Mouse (Mus musculus) small intestine, adult 2 months (tissue): ENCODE results near the gene Pigt. TPM values are rescaled to one million over a fixed set of nuclear protein-coding genes. Genes with fewer than 3 reads are reported as not detected.
A peak's percentile ranks its signal among the peaks of the same experiment; 100 is the strongest.

ENCODE experiments used
- H3K27ac ChIP-seq: fragments of 200-500 bp; 2 replicates; pipeline ENCODE4 v1.5.1; 2012; ENCODE audit warnings: low read depth, low read length, control low read depth, inconsistent platforms; ENCODE audit not compliant: insufficient read depth
- H3K27me3 ChIP-seq: fragments of 200-500 bp; 2 replicates; pipeline ENCODE4 v1.6.1; 2012; ENCODE audit warnings: mild to moderate bottlenecking, moderate library complexity, low read length, inconsistent platforms; ENCODE audit not compliant: control insufficient read depth, insufficient read depth
- H3K36me3 ChIP-seq: fragments of 200-500 bp; 2 replicates; pipeline ENCODE4 v1.6.1; 2012; ENCODE audit warnings: mild to moderate bottlenecking, low read length, control low read depth, inconsistent platforms; ENCODE audit not compliant: control insufficient read depth, insufficient read depth
- H3K4me1 ChIP-seq: fragments of 200-500 bp; 2 replicates; pipeline ENCODE4 v1.6.1; 2012; ENCODE audit warnings: low read length, inconsistent platforms, mixed read lengths; ENCODE audit not compliant: control insufficient read depth, insufficient read depth, insufficient read length
- H3K4me3 ChIP-seq: fragments of 200-500 bp; 2 replicates; pipeline ENCODE4 v1.5.1; 2012; ENCODE audit warnings: low read depth, mild to moderate bottlenecking, control low read depth, inconsistent platforms, low read length, moderate library complexity
- CTCF ChIP-seq: fragments of 200-500 bp; IDR thresholded peaks from 2 replicates; pipeline ENCODE4 v1.5.1; 2012; ENCODE audit warnings: low read depth, mild to moderate bottlenecking, control low read depth, inconsistent platforms, low read length, moderate library complexity, mixed read lengths; ENCODE audit not compliant: insufficient replicate concordance, insufficient read length; ENCODE audit errors: extremely low read depth
- POLR2A ChIP-seq: fragments of 200-500 bp; IDR thresholded peaks from 2 replicates; pipeline ENCODE4 v1.6.1; 2012; ENCODE audit warnings: low read depth, mild to moderate bottlenecking, control low read depth, inconsistent platforms, low read length, moderate library complexity
- WGBS: fragments of 180-500 bp; shearing (Covaris S2); methylation state at CpG from one replicate; pipeline ENCODE4 v1.1.7; 2018; 5-methylcytosine and 5-hydroxymethylcytosine counted together
- polyA plus RNA-seq: library from polyadenylated mRNA; depleted of rRNA; stranded (reverse); fragments of >200 nt; gene quantifications from 2 replicates; pipeline ENCODE4 v1.2.3, GENCODE M21; 2012

Gene Pigt
- polyA plus RNA-seq, 1 experiment = 171 TPM

DNA sequence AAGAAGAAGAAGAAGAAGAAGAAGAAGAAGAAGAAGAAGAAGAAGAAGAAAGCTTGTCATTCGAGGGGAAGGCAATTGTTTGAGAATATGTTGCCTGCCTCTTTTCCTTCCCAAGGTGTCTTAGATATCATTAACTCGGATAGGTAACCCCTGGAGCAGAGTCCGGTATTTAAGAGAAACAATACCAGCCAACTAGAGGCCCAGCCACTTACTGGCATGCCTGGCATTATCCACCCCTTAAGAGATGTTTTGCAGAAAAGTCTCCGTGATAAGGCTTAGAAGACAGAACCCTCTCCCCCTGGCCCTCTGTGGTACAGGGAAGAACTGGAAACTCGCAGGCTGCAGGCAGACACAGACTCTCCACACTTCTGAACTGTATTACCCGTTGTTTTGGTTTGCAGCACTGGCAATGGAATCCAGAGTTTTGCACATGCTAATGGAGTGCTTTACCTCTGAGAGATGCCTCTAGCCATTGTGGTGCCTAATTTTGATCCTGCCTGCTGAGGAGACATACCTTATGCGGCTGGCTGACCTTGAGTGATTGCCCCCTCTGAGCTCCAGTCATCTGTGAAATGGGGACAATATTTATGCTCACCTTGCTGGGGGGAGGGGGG, 43.3 kb upstream of the Pigt start:
- no peak overlapping the region for H3K27ac ChIP-seq
- TF ChIP-seq POLR2A (no peak), CTCF (no peak)
- H3K4me3 ChIP-seq = no peak overlapping the region
- H3K4me1 ChIP-seq = peaks cover 30% of the 10 kb centered on the region; the same call in 1 of the 2 replicates
- no peaks in the 10 kb centered on the region for H3K27me3 ChIP-seq
- H3K36me3 ChIP-seq = no peaks in the 10 kb centered on the region
- 66% methylated on average over 7 of the region's 7 CpGs for WGBS

DNA sequence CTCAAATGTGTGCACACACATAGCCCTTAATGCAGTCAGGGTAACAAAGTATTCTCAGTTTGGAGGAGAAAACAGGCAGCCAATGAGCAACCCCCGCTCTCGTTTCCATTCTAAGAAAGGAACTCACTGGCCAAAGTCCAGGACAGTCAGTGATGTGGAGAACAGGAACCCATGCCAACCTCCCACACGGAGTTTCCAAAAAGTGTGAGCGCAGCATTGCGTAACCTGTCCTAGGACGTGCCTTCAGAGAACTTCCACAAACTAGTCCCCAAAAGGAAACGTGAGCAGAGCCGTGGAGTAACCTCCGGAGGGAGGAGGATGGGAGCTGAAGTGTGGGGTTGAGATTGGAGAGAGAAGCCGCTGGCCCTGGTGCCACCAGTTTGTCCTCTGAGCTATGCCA, 42.5 kb upstream of the Pigt start:
- 11% methylated on average over 10 of the region's 10 CpGs for WGBS
- TF ChIP-seq CTCF = no peak
- no peak overlapping the region for H3K4me3 ChIP-seq
- H3K27ac ChIP-seq = peak overlapping the region; percentile 81
- no peaks in the 10 kb centered on the region for H3K36me3 ChIP-seq
- H3K27me3 ChIP-seq = no peaks in the 10 kb centered on the region
- peaks cover 30% of the 10 kb centered on the region; the same call in 1 of the 2 replicates for H3K4me1 ChIP-seq

DNA sequence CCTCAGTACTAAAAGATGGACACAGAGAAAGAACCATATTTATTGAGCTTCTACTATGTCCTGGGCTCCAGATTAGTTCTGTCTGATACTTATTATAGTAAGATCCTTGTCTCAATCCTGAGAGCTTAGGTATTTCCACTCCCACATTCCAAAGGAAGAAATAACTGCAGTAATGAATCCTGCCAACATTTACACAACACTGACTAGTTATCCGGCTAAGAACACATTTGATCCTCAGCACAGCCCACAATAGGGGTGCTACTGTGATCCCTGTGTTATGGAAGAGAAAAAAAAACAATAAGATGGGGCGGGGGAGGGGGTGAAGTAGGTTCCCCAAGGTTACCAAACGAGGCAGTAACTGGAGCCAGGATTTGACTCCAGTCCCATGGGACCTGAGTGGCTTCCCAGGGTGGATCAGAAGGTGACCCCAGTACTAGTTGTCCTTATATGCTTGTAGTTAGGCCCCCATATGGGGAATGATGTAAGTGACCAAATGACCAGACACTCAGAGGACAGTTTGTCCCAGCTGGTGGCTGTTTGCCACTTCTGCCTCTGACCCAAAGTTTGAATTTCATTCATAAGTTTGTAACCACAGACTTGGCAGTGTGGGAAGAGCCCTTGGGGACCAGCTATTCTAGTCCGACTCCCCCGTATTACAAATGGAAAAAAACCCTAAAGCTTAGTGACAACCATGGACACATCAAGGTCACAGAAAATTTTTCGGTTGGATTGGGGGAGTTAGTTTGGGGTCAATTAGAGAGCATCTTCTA, 41.7 kb upstream of the Pigt start:
- Histone ChIP-seq H3K27ac (peak overlapping the region; percentile 81), H3K36me3 (no peaks in the 10 kb centered on the region), H3K27me3 (no peaks in the 10 kb centered on the region), H3K4me3 (no peak overlapping the region), H3K4me1 (peaks cover 30% of the 10 kb centered on the region; the same call in 1 of the 2 replicates)
- TF ChIP-seq CTCF (no peak), POLR2A (no peak)
- WGBS = 54% methylated on average over 6 of the region's 6 CpGs

DNA sequence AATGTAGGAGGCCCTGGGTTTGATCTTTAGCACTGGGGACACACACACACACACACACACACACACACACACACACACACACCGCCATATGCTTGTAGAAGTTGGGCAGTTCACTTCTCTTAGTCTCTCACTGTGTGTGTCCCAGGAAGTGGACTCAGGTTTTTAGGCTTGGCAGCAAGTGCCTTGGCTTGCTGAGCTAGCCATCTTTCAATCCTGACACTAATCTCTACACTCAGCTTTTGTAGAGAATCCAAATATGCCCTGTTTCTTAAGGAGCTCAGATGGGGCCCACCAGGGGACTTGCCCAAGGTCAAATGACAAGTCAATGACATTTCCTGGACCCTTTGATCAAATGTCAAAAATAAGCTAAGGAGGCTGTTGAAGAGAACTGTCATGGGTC, 40.9 kb upstream of the Pigt start:
- Histone ChIP-seq H3K4me3 (no peak overlapping the region), H3K27ac (peak overlapping the region; percentile 46), H3K27me3 (no peaks in the 10 kb centered on the region), H3K4me1 (peaks cover 30% of the 10 kb centered on the region; the same call in 1 of the 2 replicates), H3K36me3 (no peaks in the 10 kb centered on the region)
- WGBS = 55% methylated on average over 1 of the region's 1 CpGs
- TF ChIP-seq POLR2A = no peak
- TF ChIP-seq CTCF = no peak

DNA sequence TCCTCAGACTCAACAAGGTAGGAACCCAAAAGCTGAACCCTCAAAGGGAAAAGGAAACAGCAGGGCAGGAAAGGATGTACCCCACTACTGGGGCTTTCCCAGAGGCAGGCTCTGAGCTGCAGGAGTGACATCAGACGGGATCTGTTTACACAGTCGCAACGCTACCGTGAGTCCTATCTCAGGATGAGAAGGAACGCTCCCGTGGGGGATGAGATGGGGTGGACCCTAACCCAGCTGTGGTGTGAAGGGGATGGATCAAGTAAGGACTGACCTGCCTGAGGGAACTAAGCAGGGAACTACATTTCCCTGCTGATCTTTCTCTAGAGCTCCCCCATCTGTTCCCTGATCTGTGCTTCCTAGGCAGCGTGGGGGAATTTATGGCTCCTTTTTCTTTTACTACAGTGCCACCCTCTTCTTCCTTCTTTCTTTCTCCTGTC, 40.4 kb upstream of the Pigt start, which contains the start of gene Sys1:
TSS of gene Sys1 (plus strand) at position 101 of the 437 bp plus-strand sequence.
- 2% methylated on average over 7 of the region's 7 CpGs for WGBS
- H3K27me3 ChIP-seq = no peaks in the 10 kb centered on the region
- no peaks in the 10 kb centered on the region for H3K36me3 ChIP-seq
- H3K27ac ChIP-seq = peak within 1 kb of the TSS; percentile 76
- TF ChIP-seq CTCF (no peak), POLR2A (no peak)
- peaks cover 30% of the 10 kb centered on the region; the same call in 1 of the 2 replicates for H3K4me1 ChIP-seq
- peak within 1 kb of the TSS; percentile 32 for H3K4me3 ChIP-seq

DNA sequence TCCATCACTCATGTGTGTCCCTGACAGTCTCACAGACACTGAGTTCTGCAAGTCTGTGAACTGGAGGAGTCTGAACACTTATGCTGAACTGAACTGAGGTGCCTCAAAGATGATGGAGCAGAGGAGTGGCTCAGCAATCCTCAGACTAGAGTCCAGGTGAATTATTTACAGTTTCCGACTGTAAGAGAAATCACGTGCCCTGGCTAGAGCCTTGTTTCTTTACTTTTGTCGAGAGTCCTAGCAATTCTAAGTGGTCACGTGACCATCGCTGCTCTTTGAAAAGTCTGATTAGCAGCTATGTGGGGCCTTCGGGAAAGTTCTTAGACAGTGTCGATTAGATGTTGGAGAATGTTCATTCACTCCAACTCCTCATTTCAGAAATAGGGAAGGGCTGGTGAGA, 39.4 kb upstream of the Pigt start:
- H3K4me1 ChIP-seq = peaks cover 30% of the 10 kb centered on the region; the same call in 1 of the 2 replicates
- H3K27ac ChIP-seq = peak overlapping the region; percentile 76
- WGBS = 16% methylated on average over 7 of the region's 7 CpGs
- no peaks in the 10 kb centered on the region for H3K27me3 ChIP-seq
- no peak for TF ChIP-seq CTCF
- no peak for TF ChIP-seq POLR2A
- 0 out of 2 replicates have a peak overlapping the region, but pooled peaks have one; percentile 0 for H3K4me3 ChIP-seq
- no peaks in the 10 kb centered on the region for H3K36me3 ChIP-seq

DNA sequence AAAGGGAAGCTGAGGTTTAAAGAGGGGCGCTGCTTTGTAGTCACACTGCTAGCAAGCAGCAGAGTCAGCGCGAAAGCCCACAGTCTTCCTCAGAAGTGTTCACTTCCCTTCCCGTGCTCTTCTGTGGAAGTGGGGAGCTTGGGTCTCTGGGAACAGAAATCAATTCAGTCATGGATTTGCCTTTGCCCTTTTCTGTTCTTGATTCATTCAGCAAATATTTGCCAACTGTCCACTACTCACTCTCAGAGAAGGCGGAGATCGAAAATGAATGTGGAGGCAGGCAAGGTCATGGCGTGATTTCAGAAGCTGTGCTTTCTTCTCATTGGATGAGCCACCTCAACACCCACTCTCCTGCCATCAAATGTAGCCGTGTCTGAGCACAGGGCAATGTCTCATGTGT, 38.8 kb upstream of the Pigt start:
- Histone ChIP-seq H3K36me3 (peaks cover 5% of the 10 kb centered on the region), H3K4me3 (peak overlapping the region; percentile 20; the same call in 1 of the 2 replicates), H3K4me1 (peaks cover 30% of the 10 kb centered on the region; the same call in 1 of the 2 replicates), H3K27ac (peak overlapping the region; percentile 92), H3K27me3 (no peaks in the 10 kb centered on the region)
- WGBS = 16% methylated on average over 8 of the region's 8 CpGs
- TF ChIP-seq CTCF (no peak), POLR2A (no peak)
